Mouse (Mus musculus): ENCODE data around the gene Scgn. TPM values are rescaled to one million over a fixed set of nuclear protein-coding genes. Genes with fewer than 3 reads are reported as not detected.

Gene Scgn
- polyA plus RNA-seq, 1 experiment from 2014 or later, result 0.98 TPM

DNA sequence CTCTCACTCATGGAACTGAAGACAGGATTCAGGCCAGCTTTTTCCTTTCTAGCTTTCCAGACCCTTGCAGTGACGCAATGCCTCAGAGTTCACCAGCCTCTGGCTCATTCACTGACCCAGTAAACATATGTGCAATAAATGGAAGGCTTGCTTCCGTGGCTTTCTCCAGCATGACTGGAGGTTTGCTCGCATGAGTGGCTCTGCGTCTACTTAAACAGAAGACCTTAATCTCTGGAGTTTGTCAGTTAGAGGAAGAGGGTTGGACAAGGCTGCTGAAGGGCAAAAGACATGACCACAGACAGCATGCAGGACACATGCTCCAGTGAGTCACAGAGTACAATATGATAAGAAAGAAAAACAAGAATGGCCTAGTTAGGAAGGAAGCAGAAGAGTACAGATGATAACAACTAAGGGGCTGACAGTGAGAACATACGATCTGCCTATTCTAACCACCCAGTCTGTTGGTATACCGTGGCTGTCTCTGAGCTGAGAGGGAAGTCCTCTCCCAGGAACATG, 77.2 kb downstream of the Scgn start:
- Histone ChIP-seq H3K9me3 (ENCODE audit: control insufficient read depth, low read depth, low read length) (no peaks in the 10 kb centered on the region), H3K27ac (ENCODE audit: low read length) (no peak overlapping the region), H3K27me3 (ENCODE audit: control insufficient read depth, insufficient read depth, low read length) (no peaks in the 10 kb centered on the region), H3K4me1 (ENCODE audit: control insufficient read depth, insufficient read depth, low read length) (0 out of 2 replicates have a peak, but pooled peaks cover 5% of the 10 kb centered on the region), H3K4me2 (replicated peaks; ENCODE audit: low read depth, low read length) (no peak overlapping the region), H3K4me3 (ENCODE audit: low read depth, low read length) (no peak overlapping the region), H3K36me3 (ENCODE audit: control insufficient read depth, insufficient read depth, low read length) (no peaks in the 10 kb centered on the region), H3K9ac (replicated peaks; ENCODE audit: low read depth, low read length) (no peak overlapping the region)
- no peak for ATAC-seq (ENCODE audit: insufficient number of reproducible peaks, insufficient read depth, low FRiP score, low read depth)
- WGBS, result 52% methylated on average over 6 of the region's 6 CpGs

GRCm38 (mm10) chr13:23911335-23911734, 79.7 kb downstream of the Scgn start:
- ATAC-seq (ENCODE audit: insufficient number of reproducible peaks, insufficient read depth, low FRiP score, low read depth), result no peak
- Histone ChIP-seq H3K4me2 (replicated peaks; ENCODE audit: low read depth, low read length) (no peak overlapping the region), H3K9me3 (ENCODE audit: control insufficient read depth, low read depth, low read length) (no peaks in the 10 kb centered on the region), H3K36me3 (ENCODE audit: control insufficient read depth, insufficient read depth, low read length) (no peaks in the 10 kb centered on the region), H3K27me3 (ENCODE audit: control insufficient read depth, insufficient read depth, low read length) (no peaks in the 10 kb centered on the region), H3K27ac (ENCODE audit: low read length) (no peak overlapping the region), H3K4me1 (ENCODE audit: control insufficient read depth, insufficient read depth, low read length) (0 out of 2 replicates have a peak, but pooled peaks cover 5% of the 10 kb centered on the region), H3K4me3 (ENCODE audit: low read depth, low read length) (no peak overlapping the region), H3K9ac (replicated peaks; ENCODE audit: low read depth, low read length) (no peak overlapping the region)
- 89% methylated on average over 5 of the region's 5 CpGs for WGBS

DNA sequence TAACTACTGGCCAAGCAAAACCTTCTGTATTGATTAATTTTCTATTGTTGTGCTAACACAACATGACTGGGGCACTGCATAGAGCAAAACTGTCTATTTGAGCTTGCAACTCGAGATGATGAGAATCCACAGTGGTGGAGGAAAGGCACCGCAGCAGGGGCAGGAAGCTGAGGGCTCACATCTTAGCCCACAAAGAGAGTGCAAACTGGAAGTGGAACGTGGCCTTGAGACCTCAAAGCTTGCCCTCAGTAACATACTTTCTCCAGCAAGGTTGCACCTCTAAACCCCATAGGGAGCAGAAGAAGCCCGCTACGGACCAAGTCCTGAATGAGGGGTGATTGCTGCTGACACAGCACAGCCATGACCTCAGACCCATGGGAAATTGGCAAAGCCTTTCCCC, 80.9 kb downstream of the Scgn start:
- H3K9ac ChIP-seq (replicated peaks; ENCODE audit: low read depth, low read length), result no peak overlapping the region

GRCm38 (mm10) chr13:23906906-23907305, 84.1 kb downstream of the Scgn start:
- H3K4me1 ChIP-seq (ENCODE audit: control insufficient read depth, insufficient read depth, low read length), result no peaks in the 10 kb centered on the region
- H3K4me2 ChIP-seq (replicated peaks; ENCODE audit: low read depth, low read length), result no peak overlapping the region
- 92% methylated on average over 5 of the region's 5 CpGs for WGBS
- H3K27me3 ChIP-seq (ENCODE audit: control insufficient read depth, insufficient read depth, low read length), result no peaks in the 10 kb centered on the region
- H3K4me3 ChIP-seq (ENCODE audit: low read depth, low read length), result no peak overlapping the region
- H3K27ac ChIP-seq (ENCODE audit: low read length), result no peak overlapping the region
- H3K36me3 ChIP-seq (ENCODE audit: control insufficient read depth, insufficient read depth, low read length), result no peaks in the 10 kb centered on the region
- no peaks in the 10 kb centered on the region for H3K9me3 ChIP-seq (ENCODE audit: control insufficient read depth, low read depth, low read length)
- H3K9ac ChIP-seq (replicated peaks; ENCODE audit: low read depth, low read length), result no peak overlapping the region
- ATAC-seq (ENCODE audit: insufficient number of reproducible peaks, insufficient read depth, low FRiP score, low read depth), result no peak

More for the DNA sequence above, 80.9 kb downstream of the Scgn start:
- ATAC-seq (ENCODE audit: insufficient number of reproducible peaks, insufficient read depth, low FRiP score, low read depth), result no peak
- no peaks in the 10 kb centered on the region for H3K27me3 ChIP-seq (ENCODE audit: control insufficient read depth, insufficient read depth, low read length)
- 0 out of 2 replicates have a peak, but pooled peaks cover under 1% of the 10 kb centered on the region for H3K4me1 ChIP-seq (ENCODE audit: control insufficient read depth, insufficient read depth, low read length)
- no peak overlapping the region for H3K27ac ChIP-seq (ENCODE audit: low read length)
- no peak overlapping the region for H3K4me3 ChIP-seq (ENCODE audit: low read depth, low read length)
- WGBS, result 78% methylated on average over 5 of the region's 5 CpGs
- no peak overlapping the region for H3K4me2 ChIP-seq (replicated peaks; ENCODE audit: low read depth, low read length)
- H3K36me3 ChIP-seq (ENCODE audit: control insufficient read depth, insufficient read depth, low read length), result no peaks in the 10 kb centered on the region
- no peaks in the 10 kb centered on the region for H3K9me3 ChIP-seq (ENCODE audit: control insufficient read depth, low read depth, low read length)

Small RNA genes lying within 50 kb of the gene (microRNA-seq; reads per million reads assigned to microRNA genes)
- not detected for gene Gm44344

Other genes starting within 250 kb of the Scgn start
- gene Hist1h3c, start 245.6 kb downstream of the Scgn start, polyA plus RNA-seq (2014; fragmentation: Nextera tagmentation; extraction: Ambion mirVana), result 6.1 and 8.4 TPM in 2 replicates
- 2.0 and 2.1 TPM in 2 replicates for gene Hist1h2bb, start 244.5 kb downstream of the Scgn start, polyA plus RNA-seq (2014; fragmentation: Nextera tagmentation; extraction: Ambion mirVana)
- 38.8 and 50.2 TPM in 2 replicates for gene Hist1h2ab, start 240.1 kb downstream of the Scgn start, polyA plus RNA-seq (2014; fragmentation: Nextera tagmentation; extraction: Ambion mirVana)
- 11.1 and 11.8 TPM in 2 replicates for gene Hist1h3b, start 238.9 kb downstream of the Scgn start, polyA plus RNA-seq (2014; fragmentation: Nextera tagmentation; extraction: Ambion mirVana)
- 2.5 and 3.3 TPM in 2 replicates for gene Hist1h4b, start 234.2 kb downstream of the Scgn start, polyA plus RNA-seq (2014; fragmentation: Nextera tagmentation; extraction: Ambion mirVana)
- not detected in 2 replicates for gene Hist1h4a, start 230.0 kb downstream of the Scgn start, polyA plus RNA-seq (2014; fragmentation: Nextera tagmentation; extraction: Ambion mirVana)
- gene Hist1h3a, start 228.8 kb downstream of the Scgn start, polyA plus RNA-seq (2014; fragmentation: Nextera tagmentation; extraction: Ambion mirVana), result 6.1 and 6.5 TPM in 2 replicates
- 2.4 and 3.6 TPM in 2 replicates for gene Hist1h1a, start 227.5 kb downstream of the Scgn start, polyA plus RNA-seq (2014; fragmentation: Nextera tagmentation; extraction: Ambion mirVana)
- not detected in 2 replicates for gene Trim38, start 221.3 kb downstream of the Scgn start, polyA plus RNA-seq (2014; fragmentation: Nextera tagmentation; extraction: Ambion mirVana)
- gene Slc17a2, start 184.2 kb downstream of the Scgn start, polyA plus RNA-seq (2014; fragmentation: Nextera tagmentation; extraction: Ambion mirVana), result 0.13 and 0.17 TPM in 2 replicates
- not detected in 2 replicates for gene Slc17a3, start 151.8 kb downstream of the Scgn start, polyA plus RNA-seq (2014; fragmentation: Nextera tagmentation; extraction: Ambion mirVana)
- gene Slc17a1, start 123.5 kb downstream of the Scgn start, polyA plus RNA-seq (2014; fragmentation: Nextera tagmentation; extraction: Ambion mirVana), result not detected in 2 replicates
- 0.53 and 0.85 TPM in 2 replicates for gene Slc17a4, start 76.2 kb downstream of the Scgn start, polyA plus RNA-seq (2014; fragmentation: Nextera tagmentation; extraction: Ambion mirVana)
- gene Hist1h2ba, start 57.1 kb downstream of the Scgn start, polyA plus RNA-seq (2014; fragmentation: Nextera tagmentation; extraction: Ambion mirVana), result not detected in 2 replicates
- not detected in 2 replicates for gene Hist1h2aa, start 56.8 kb downstream of the Scgn start, polyA plus RNA-seq (2014; fragmentation: Nextera tagmentation; extraction: Ambion mirVana)